Mouse (Mus musculus) megakaryocyte, embryonic 14.5 days (primary cell): ENCODE measurements at regions not wholly inside any gene's neighbourhood (a gene's known extent, or its start where the extent isn't known, plus 50 kb on each side); places are given as distances from the start of the nearest gene placed in this dataset.

Source experiments
- FLI1 ChIP-seq: IDR thresholded peaks from 2 replicates; pipeline ENCODE4 v1.6.1; 2012; ENCODE audit warnings: low read length, inconsistent platforms, mixed read lengths
- GATA1 ChIP-seq: IDR thresholded peaks from 3 replicates; pipeline ENCODE4 v1.6.1; 2012; ENCODE audit warnings: mixed read lengths, low read length, inconsistent platforms, borderline replicate concordance

GRCm38 (mm10) chr12:117385697-117386096 is 130.6 kb upstream of the Rapgef5 start:
- TF ChIP-seq GATA1 (no peak), FLI1 (no peak)
